Mouse (Mus musculus): ENCODE results near the gene Rap1gap. TPM values are rescaled to one million over a fixed set of nuclear protein-coding genes. Genes with fewer than 3 reads are reported as not detected.

Gene Rap1gap
- 2.6 and 2.7 TPM in 2 replicates for polyA plus RNA-seq (2012; rRNA removed)

DNA sequence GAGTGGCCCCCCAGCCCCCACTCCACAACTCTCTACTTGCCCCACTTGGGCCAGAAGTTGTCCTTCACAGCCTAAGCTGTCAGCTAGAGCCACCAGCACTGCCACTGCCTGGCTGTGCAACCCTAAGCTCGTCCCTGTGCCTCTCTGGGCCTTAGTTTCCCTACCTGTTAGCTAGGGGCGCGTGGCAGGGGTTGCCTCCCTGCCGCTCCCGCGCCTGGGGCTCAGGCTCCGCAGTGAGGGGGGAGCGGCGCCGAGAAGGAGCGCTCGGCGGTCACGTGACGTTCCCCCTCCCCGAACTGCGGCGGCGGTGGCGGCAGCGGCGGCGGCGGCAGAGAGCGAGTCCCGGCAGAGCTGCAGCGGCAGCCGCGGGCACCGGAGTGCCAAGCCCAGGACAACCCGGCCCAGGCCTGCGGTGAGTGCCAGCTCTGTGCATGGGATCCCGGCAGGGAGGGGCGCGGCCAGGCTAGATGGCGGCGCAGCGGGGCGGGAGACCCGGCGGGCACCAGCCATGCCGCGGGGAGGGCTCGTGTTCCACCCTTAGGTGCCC, at the start of gene Rap1gap:
TSS of gene Rap1gap (plus strand) at position 294 of the 547 bp plus-strand sequence.

Other genes starting within 250 kb of the Rap1gap start
- 0.06 and 0.07 TPM in 2 replicates for gene Cela3b, start 234.2 kb upstream of the Rap1gap start, polyA plus RNA-seq (2012; rRNA removed)
- gene 1700013G24Rik, start 211.4 kb upstream of the Rap1gap start, polyA plus RNA-seq (2012; rRNA removed) = not detected in 2 replicates
- 2.8 and 3.7 TPM in 2 replicates for gene Hspg2, start 196.0 kb upstream of the Rap1gap start, polyA plus RNA-seq (2012; rRNA removed)
- gene Ldlrad2, start 90.2 kb upstream of the Rap1gap start, polyA plus RNA-seq (2012; rRNA removed) = not detected in 2 replicates
- gene Usp48, start 71.0 kb upstream of the Rap1gap start, polyA plus RNA-seq (2012; rRNA removed) = 28.9 and 31.9 TPM in 2 replicates
- 4.3 and 5.2 TPM in 2 replicates for gene Alpl, start 131.7 kb downstream of the Rap1gap start, polyA plus RNA-seq (2012; rRNA removed)
- gene Ece1, start 197.5 kb downstream of the Rap1gap start, polyA plus RNA-seq (2012; rRNA removed) = 5.0 and 7.1 TPM in 2 replicates

Measured in liver, embryonic 14 days (tissue).